Mouse (Mus musculus): Measurements from ENCODE around the gene Galm. TPM values are rescaled to one million over a fixed set of nuclear protein-coding genes. Genes with fewer than 3 reads are reported as not detected.

Gene Galm
- polyA plus RNA-seq, 2 experiments from 2014 or later: 51.3 to 58.6 TPM

DNA sequence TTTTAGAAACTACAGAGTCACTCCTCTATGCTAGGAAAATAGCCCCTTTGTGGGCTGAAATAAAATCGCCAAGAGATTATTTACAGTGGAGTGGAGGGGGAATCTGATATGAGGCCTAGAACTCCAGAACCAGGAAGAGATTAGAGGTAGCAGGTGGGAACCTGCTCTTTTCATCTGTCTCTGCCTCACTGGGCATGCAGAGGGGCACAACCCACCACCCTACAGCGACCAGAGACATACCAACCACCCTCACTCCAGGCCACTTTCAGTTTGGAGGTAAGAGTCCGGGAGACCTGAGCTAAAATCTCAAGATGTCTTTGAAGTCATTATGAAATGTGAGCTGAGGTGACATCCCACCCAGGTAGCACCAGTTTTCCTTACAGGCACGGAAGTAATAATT, 2.1 kb downstream of the Galm start:
- ATAC-seq: no peak

DNA sequence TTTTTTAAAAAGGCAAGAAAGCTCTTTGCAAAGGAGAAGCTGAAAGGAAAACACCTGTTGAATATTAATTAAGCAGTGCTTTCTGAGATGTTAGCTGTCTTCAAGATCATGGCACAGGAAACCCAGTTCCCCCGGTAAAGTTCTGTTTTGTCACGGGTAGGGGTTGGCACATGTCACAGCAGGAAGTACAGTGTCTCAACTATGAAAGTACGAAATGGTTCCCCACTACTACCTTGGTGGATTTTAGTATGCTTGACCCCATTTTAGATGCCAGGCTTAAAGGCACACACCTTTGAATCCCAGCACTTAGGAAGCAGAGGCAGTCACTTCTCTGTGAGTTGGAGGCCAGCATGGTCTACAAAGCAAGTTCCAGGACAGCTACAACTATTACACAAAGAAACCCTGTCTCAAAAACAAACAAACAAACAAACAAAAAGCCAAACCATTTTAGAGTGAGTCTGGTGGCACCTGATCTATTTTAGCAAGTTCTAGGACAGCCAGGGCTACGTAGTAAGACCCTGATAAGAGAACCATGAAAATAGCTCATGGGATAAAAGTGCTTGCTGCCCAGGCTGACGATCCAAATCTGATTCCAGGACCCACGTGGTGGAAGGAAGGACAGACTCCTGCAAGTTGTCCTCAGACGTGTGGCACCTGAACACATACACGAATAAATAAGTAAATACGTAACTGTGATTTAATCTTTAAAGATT, 3.6 kb downstream of the Galm start:
- ATAC-seq: peak; percentile 84

DNA sequence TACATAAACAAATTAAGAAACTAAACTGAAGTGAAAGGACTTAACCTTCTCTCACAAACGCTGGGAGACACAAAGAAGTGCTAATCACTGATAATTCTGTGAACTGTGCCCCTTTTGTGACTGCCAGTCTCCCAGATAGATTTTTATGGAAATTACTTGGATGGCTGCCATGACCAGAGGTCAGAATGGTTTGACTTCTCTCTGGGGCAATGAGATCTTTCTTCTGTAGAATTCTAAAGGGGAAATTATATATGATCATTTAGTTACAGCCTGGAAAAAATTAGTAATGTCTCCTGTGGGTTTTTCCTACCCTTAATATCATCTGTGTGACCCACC, 4.1 kb downstream of the Galm start:
- no peak for ATAC-seq

DNA sequence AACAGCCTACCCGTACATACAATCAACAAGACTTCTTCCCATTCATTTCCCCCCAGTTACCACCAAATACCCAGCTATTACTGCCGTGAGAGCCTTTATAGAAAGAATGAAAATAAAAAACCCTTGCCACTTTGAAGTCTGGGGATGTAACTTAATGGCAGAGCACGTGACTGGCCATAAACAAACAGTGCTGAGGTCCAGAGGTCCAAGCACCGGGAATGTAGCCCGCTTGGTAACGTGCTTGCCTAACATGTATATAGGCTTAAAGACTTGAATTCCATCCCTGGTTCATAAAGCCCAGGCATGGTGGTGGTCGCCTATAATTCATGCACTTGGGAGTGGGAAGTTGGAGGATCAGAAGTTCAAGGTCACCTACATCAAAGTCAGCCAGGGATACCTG, 4.6 kb downstream of the Galm start:
- no peak for ATAC-seq

DNA sequence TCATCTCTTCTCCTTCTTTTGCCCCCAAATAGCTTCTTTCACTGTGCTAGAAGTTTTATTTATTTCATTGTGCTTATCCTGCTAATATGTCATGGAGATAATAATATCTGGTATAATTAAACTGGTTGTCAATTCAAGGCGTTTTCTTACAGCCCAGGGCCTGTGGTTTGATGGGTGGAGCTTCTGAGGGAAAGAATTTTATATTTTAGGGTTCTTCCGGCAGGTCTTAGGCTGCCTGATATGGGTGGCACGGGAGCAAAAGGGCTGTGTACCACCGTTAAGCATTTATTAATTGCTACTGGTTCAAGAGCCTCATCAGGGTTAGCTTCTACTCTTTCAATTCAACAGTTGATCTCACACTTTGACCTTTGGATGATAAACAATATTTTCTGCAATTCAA, 5.2 kb downstream of the Galm start:
- ATAC-seq: peak; percentile 54

DNA sequence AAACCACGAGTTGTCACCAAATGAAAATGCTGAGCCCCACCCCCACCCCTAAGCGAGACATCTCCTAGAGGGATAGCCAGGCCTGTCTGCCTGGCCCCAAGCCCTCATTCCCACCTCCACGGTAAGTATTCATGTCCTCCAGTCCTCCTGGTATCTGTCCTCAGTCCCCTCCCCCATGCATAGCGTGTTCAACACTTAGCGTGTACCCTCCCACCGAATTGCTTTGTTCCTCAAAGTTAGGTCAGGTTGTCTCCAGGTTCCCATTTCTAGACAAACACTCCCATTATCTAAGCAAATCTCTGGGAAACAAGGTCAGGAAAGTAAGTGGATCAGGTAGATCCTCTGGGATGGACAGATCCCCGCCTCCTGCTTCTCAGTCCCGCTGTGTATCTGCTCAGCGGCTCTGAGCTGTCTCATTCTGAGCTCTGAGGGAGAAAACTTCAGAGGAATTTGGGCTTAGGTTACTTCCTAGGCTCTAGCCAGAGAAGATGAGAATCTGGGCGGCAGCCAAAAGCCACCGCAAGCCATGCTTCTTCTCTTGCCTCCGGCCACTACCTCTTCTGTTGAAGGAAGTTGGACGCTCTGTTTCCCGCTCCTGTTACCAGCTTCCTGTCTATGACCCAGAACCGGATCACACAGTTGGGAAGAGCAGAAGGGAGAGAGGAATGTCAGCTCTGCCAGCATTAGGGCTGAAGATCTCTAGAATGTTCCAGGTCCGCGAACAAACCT, 11.3 kb downstream of the Galm start:
- ATAC-seq: no peak

DNA sequence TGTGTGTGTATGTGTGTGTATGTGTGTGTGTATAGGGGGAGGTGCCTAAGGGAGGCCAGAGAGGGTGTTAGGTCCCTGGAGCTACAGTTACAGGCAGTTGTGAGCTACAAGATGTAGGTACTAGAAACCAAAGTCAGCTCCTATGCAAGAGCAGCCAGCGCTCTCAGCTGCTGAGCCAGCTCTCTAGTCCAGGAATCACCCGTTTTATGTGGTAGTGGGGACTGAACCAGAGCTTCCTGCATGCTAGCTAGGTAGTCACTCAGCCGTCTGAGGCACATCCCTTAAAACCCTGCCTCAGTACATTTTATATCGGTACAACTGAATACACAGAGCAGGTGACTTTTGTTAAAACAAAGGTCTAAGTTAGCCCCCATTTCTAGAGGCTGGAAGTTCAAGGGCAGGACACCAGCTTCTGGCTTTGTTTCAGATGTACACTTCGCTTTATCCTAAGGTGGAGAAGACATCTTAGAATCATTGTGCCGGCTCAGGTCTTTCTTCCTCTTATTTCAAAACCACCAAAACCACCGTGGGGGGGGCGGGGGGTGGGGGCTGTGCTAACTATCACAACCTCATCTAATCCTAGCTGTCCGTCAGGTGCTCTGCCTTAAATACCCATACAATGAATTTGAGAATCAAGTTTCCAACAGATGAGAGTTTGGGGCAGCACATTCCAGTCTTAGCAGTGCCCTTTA, 12.6 kb downstream of the Galm start:
- ATAC-seq: peak; percentile 92

DNA sequence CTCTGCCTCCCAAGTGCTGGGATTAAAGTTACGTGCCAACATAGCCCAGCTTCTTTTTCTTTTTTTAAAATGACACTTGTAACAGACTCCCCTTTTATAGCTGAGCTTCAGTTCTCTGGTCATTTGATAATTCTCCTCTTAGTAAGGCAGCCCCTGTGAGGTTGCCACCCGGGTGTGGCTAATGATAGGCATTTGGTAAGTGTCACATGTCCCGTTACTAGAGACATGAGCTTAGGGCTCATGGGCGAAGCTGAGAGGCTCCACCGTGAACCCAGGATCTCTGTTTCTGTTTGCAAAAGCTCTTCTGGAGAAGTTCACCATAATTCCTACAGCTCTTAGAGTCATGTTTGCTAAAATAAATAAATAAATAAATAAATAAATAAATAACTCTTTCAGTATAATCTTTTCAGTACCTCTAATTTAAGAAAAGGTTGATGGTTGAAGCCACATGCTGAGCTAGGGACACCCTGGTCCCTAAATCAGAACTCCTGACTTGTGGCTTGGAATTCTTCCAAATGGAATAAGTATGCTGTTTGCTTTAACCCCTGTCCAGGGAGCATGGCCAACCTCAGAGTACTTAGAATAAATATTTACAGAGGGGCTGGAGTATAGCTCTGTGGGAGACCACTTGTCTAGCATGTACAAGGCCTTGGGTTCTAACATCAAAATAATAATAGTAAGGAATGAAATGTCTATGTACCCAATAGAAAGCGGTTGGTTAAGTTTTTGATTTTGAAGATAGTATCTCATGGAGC, 16.4 kb downstream of the Galm start:
- ATAC-seq: no peak

DNA sequence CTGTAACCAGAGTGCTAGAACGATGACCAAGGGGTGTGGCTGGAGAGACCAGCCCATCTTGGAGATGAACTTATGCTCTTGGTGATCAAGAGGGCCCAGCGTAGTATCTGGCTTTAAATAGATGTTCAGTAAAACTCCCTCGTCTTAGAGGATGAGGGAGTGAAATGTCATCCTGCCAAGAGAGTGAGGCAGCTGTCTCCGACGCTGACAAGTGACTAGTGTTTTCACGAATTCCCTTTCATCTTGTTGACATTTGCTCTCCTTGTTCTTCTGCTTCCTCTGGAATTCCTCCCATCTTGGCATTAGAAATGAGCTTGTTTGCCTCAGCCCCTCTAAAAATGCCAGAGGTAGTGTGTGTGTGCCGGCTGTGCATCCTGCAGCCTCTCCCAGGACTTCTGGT, 17.9 kb downstream of the Galm start:
- peak; percentile 48 for ATAC-seq

DNA sequence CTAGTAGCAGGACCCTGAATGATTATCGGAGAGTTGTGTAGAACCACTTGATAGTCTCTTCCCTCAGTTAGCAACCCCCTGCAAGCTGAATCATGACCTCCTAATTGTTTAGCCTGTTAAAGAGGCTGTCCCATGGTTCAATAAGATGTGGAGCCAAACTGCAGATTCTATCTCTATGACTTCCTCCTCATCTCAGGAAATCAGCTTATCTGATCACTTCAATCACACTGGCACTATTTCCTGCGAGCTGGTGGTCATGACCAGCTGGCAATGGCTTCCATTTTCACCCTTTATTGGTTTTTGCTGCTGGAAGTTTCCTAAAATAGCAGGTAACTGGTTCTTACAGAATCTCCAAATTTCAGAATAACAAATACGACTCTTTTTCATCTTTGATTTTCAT, 18.5 kb downstream of the Galm start:
- peak; percentile 77 for ATAC-seq

DNA sequence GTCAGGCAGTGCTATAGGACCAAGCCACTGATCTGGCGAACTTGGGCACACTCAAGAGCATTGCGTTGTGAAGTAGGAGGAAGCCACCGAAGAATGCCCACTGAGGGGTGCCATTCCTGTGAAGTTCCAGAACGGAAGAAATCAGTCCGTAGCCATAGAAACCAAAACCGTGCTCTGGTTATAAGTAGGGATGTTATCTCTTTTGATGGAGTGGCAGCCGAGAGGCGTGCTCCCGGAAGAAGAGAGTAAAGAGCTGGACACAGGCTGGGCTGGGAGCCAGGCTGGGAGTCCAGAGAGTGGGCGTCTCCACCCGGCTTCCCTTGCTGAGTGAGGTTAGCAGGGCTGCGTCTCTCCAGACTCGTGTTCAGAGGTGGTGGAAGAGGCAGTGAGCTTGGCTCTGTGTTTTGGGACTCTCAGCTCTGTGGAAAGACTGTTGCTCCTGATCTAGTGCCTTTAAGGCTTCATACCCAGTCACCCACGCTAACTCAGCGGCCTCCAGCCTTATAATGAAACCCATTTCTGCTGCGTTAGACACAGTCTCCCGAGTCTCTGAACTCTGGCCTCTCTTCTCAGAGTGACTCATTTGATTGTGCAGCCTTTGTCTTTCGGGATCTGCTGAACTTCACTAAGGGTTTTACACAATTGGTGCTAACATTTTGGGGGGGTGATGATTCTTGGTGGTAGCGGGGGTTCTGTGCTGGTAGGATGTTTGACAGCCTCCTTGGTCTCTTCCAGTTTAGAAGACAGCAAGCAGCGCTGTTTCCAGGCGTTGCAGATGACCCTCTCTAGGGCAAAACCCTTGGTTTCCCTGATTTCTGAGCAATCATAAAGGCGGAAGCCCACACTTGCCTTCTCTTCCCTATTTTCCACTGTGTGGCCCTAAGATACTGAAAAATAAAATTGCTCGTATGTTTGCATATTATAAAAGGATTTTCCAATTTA, 21.1 kb downstream of the Galm start:
- ATAC-seq: no peak

DNA sequence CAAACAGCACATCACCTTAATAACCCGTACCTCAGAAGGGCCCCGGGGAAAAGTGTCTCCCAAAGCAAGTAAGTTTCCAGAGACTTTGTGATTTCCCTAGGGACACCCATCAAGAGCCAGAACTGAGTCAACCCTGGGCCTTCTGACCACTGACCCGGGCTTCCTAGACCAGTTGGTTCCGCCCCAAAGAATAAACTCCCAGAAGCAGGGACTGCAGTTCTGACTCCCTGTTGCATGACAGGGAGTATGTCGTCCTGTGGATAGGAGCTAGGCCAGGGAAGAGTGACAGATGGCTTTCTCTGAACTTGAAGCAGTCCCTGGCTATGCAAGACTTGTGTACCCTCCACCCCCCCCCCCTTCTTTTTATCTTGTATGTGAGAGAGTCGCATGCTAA, 21.7 kb downstream of the Galm start:
- no peak for ATAC-seq

DNA sequence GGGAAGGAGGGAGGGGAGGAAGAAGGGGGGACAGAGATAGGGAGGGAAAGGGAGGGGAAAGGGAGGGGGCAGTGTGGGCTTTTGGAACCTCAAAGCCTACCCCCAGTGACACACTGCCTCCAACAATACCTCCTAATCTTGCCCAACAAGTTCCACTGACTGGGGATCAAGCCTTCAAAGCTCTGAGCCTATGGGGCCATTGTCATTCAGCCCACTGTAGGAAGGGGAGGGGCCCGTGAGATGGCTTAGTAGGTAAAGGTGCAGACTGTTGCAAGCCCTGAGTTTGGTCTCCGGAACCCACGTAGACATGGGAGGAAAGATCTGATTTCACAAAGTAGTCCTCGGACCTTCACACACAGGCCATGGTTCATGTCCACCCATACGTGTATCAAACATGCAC, 24.1 kb downstream of the Galm start:
- peak; percentile 13 for ATAC-seq

DNA sequence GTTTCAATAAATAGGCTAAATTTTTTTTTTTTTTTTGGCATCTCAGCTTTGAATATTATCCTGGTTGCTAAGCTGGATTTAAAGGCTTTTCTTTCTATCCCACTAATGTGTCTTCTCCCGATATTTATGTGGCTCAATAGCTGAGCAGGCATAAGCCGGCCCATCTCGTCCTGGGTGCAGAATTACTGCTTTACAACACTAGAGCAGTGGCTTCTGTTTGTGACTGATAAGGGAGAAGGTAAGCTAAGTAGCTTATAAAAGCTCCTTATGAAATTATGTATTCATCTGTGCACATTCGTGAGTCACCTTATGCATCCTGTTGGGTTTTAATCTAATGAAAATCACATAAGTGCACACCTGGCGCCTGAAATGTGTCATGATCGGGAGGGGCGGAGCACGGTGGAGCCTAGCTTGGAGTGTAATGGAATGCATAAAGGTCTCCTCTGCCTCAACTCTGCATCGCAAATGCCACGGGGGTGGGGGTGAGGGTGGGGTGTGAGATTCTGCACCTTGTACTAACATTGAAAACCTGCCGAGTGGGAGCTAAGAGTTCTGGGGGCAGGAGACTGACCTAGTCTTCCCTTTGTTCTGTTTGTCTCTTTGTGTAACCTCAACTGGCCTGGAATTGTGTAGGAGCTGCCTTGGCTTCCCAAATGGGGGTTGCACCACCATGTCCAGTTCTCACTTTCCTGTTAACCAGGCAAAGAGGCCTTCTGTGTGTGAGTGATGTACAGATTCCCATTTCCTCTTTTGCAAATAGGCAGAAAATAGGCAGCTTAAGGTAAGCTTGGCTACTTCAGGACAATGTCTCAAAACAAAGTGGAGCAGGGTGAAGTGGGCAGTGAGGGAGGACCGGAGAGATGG, 25.7 kb downstream of the Galm start:
- ATAC-seq: peak; percentile 56

DNA sequence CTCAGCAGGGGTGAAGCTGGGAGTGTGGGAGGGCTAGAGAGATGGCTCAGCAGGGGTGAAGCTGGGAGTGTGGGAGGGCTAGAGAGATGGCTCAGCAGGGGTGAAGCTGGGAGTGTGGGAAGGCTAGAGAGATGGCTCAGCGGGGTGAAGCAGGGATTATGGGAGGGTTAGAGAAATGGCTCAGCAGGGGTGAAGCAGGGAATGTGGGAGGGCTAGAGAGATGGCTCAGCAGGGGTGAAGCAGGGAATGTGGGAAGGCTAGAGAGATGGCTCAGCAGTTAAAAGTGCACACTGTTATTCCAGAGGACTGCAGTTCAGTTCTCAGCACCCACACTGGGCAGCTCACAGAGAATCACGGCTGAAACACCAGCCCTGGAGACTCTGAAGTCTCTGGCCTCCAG, 26.4 kb downstream of the Galm start:
- ATAC-seq: no peak

DNA sequence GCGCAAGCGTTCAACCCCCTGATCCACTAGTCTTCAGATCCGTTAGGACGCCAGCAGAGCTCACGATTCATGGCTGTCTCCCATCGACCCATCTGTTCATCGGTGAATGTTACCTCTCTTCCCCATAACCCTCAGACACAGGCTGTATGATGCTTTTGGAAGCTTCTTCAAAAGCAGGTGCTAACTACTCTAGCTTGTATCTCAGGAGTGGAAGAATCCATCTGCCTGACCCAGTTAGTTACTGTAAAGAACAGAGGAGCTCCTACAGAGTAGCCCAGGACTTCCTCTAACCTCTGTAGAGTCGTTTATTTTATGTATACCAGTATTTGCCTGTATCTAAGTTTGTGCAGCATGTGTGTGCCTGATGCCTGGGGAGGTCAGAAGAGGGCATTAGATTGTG, 29.6 kb downstream of the Galm start:
- ATAC-seq: no peak

DNA sequence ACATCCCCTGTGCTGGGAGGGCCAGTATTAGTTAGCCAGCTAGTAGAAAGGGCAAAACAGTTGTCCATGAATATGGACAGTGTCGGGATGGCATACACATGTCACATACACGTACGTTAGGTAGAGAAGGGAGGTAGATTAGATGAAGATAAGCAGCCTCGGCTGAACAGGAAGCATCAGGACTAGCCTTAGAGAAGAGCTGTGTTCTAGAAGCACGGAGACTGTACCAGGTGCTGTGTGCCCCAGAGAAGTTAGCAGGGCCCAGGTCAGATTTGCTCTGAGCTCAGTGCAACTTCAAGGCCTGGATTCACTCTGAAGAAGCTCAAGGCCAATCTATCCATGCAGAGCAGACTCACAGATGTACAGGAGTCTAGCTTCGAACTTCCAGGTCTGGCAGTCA, 30.2 kb downstream of the Galm start:
- peak; percentile 64 for ATAC-seq

DNA sequence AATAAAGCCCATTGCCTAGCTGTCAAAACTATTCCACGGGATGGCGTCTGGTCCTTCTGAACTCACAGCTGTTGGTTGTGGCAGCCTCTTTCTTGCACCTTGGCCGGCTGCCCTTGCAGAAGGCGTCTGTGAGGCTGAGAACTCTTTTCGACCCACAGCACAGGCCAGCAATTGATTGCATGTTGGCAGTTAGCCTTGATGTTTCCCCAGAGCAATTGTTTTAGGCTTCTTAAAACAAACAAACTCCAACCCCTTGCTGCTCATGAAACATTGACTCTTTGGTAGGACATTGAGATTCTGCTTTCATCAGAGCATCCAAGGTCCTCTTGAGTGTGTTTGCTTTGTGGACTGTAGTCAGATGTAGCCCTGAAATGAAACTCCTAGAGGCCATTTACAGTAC, 33.2 kb downstream of the Galm start:
- ATAC-seq: no peak

DNA sequence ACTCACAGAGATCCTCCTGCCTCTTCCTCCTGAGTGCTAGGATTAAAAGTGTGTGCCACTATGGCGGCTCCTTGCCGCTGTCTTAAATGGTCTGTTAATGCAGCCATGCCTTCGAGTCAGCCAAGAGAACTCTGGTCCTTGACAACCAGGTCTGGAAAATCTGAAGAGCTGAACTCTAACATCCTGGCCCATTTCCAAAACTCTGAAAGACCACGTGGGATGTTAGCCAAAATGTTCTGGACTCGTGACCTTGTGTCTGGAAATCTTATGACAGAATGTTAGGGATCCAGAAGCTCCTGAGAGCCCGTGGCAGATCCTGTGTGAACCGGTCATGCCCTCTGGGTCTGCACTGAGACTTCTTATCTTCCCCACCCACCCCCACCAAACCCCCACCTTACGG, 36.7 kb downstream of the Galm start:
- no peak for ATAC-seq

DNA sequence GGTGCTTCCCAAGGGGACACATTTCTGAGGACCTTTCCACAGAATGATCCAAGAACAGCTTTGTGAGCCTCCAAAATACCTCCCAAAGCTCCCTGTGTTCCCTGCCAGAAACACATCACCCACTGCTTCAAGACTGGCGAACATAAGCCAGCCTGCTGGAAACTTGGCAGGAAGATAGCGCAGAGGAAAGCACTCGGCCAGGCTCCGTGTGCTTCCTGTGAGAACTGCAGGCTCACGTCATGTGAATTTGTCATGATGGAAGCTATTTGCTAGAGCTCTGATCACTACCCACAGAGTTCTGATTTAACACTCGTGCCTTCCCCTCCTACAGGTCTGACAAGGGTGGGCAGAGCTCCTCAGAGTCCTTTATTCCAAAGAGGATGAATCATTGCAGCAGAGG, 38.5 kb downstream of the Galm start:
- no peak for ATAC-seq

DNA sequence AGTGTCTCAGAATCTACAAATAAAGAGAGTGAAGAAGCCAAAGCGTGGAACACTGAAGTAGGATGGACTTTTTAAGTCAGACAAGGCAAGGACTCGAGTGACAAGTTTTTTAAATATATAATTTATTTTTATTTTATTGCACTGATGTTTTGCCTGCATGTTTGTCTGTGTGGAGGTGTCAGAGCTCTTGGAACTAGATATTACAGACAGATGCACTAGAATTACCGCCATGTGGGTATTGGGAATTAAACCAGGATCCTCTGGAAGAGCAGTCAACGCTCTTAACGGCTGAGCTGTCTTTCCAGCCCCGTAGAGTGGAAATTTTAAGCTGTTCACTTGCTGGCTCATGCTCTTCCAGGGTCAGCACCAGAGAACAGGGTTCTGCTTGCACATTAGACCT, 39.1 kb downstream of the Galm start:
- ATAC-seq: no peak
